Comparison of ENCODE assay signal across 9 mouse cellular contexts in genomic region chr5:118614116-118614515, GRCm38 (mm10). TPM values are rescaled to one million over a fixed set of nuclear protein-coding genes. Genes with fewer than 3 reads are reported as not detected.
DNase-seq lines count a peak whose midpoint lies in the region; ATAC-seq and TF ChIP-seq lines count a peak whose summit lies in the region.
"Had no signal": no experiment of that assay in that cellular context is flagged by ENCODE, and none has a peak within 500 bp of the region (broad histone marks: within the 10 kb centered on the region; RNA-seq: fewer than 3 reads in every experiment).

No protein-coding gene starts in this region.

- no peak overlapping the region for H3K4me2 ChIP-seq in liver, embryonic 12.5 days
- H3K4me2 ChIP-seq: embryonic facial prominence, embryonic 15.5 days had no signal

- TF ChIP-seq CTCF in MEL (IDR thresholded peaks at IDR 0.05 in 2 of 3, conservative IDR thresholded peaks at IDR 0.05 in 1 of 3; ENCODE audit: control insufficient read depth in 1 of 3, insufficient read depth in 1 of 3, low read depth in 2 of 3, low read length in 3 of 3, poor library complexity in 1 of 3, severe bottlenecking in 1 of 3), result no peak
- no peak; the same call in 1 of the 2 replicates for TF ChIP-seq CTCF in left cerebral cortex, adult 2 months (IDR thresholded peaks at IDR 0.05)

- no peaks in the 10 kb centered on the region for H3K27me3 ChIP-seq in MEL (ENCODE audit: control insufficient read depth in 1 of 2, insufficient read depth in 2 of 2, low read length in 2 of 2)
- H3K27me3 ChIP-seq in liver, embryonic 12.5 days (replicated peaks), result no peaks in the 10 kb centered on the region
- H3K27me3 ChIP-seq: embryonic facial prominence, embryonic 15.5 days had no signal

- WGBS in liver, embryonic 12.5 days (ENCODE audit: insufficient replicate concordance), result 42% methylated on average over 8 of the region's 8 CpGs

- ATAC-seq in liver, embryonic 12.5 days, result peak; percentile 54; the same call in 1 of the 2 replicates

- H3K4me3 ChIP-seq in MEL (ENCODE audit: control insufficient read depth in 1 of 2, insufficient read depth in 1 of 2, low read depth in 2 of 2, low read length in 2 of 2), result peak overlapping the region in 1 of 2 experiments; percentile 10; a peak in 1 of 4 replicates
- no peak overlapping the region for H3K4me3 ChIP-seq in liver, embryonic 12.5 days
- H3K4me3 ChIP-seq in left cerebral cortex, adult 2 months, result no peak overlapping the region
- H3K4me3 ChIP-seq: embryonic facial prominence, embryonic 15.5 days had no signal

- DNase-seq in heart, adult 11 months, result peak; percentile 94
- no peak for DNase-seq in heart, adult 8-10 months (ENCODE audit: low spot score)
- DNase-seq in MEL (ENCODE audit: low read depth, low spot score), result peak; percentile 68
- DNase-seq in cerebellum, postnatal 25 days, result peak; percentile 64 to 78
- DNase-seq in spleen, adult 18-20 months, result no peak
- no peak for DNase-seq in left cerebral cortex, adult 2 months (ENCODE audit: extremely low spot score in 1 of 2, low spot score in 2 of 2)
- DNase-seq in left cerebral cortex, postnatal 36 days (ENCODE audit: low spot score in 2 of 2), result no peak

- peaks cover 9 to 31% of the 10 kb centered on the region in 2 experiments for H3K4me1 ChIP-seq in MEL (ENCODE audit: control insufficient read depth in 1 of 2, insufficient read depth in 2 of 2, low read length in 2 of 2)
- peaks cover 65% of the 10 kb centered on the region for H3K4me1 ChIP-seq in liver, embryonic 12.5 days

- TF ChIP-seq EP300 in MEL (IDR thresholded peaks at IDR 0.05; ENCODE audit: low read depth in 1 of 2, low read length in 2 of 2), result peak in 1 of 2 experiments; percentile 52; a peak in 1 of 4 replicates

- no peak for TF ChIP-seq RAD21 in MEL (IDR thresholded peaks at IDR 0.05; ENCODE audit: low read depth, low read length)

- no peaks in the 10 kb centered on the region for H3K9me3 ChIP-seq in MEL (replicated peaks; ENCODE audit: insufficient read depth, low read length)
- H3K9me3 ChIP-seq in liver, embryonic 12.5 days (replicated peaks), result no peaks in the 10 kb centered on the region
- H3K9me3 ChIP-seq: embryonic facial prominence, embryonic 15.5 days had no signal

- H3K27ac ChIP-seq in MEL (ENCODE audit: control insufficient read depth, low read depth, low read length), result peak overlapping the region; percentile 75
- H3K27ac ChIP-seq in liver, embryonic 12.5 days, result 0 out of 2 replicates have a peak overlapping the region, but pooled peaks have one; percentile 2
- no peak overlapping the region for H3K27ac ChIP-seq in left cerebral cortex, adult 2 months
- H3K27ac ChIP-seq: embryonic facial prominence, embryonic 15.5 days had no signal

- H3K36me3 ChIP-seq in MEL (ENCODE audit: control insufficient read depth in 1 of 2, insufficient read depth in 2 of 2, low read length in 2 of 2), result peaks cover 0 to 31% of the 10 kb centered on the region in 2 experiments; a peak in 2 of 4 replicates
- peaks cover 12% of the 10 kb centered on the region for H3K36me3 ChIP-seq in liver, embryonic 12.5 days
- H3K36me3 ChIP-seq: embryonic facial prominence, embryonic 15.5 days had no signal

- intact Hi-C loops in left cerebral cortex, adult 2 months (cut with DNase I), result loop anchor here (5.0 kb wide), 2 partner anchors 43 to 93 kb away; no protein-coding TSS in a partner anchor
- intact Hi-C loops in left cerebral cortex, postnatal 36 days (cut with DNase I), result no loop called here

- H3K9ac ChIP-seq in MEL (ENCODE audit: control insufficient read depth, low read depth, low read length, poor library complexity, severe bottlenecking), result peak overlapping the region; percentile 21
- H3K9ac ChIP-seq in liver, embryonic 12.5 days, result no peak overlapping the region
- H3K9ac ChIP-seq: embryonic facial prominence, embryonic 15.5 days had no signal

- TF ChIP-seq POLR2A in MEL (IDR thresholded peaks at IDR 0.05; ENCODE audit: control insufficient read depth in 1 of 2, insufficient read depth in 1 of 2, low read depth in 1 of 2, low read length in 2 of 2, poor library complexity in 1 of 2), result no peak

- peaks cover 23% of the 10 kb centered on the region for H3K79me2 ChIP-seq in MEL (ENCODE audit: control insufficient read depth, insufficient read depth, low read length, poor library complexity)

TF ChIP-seq in MEL, 35 proteins besides CTCF, POLR2A, EP300 and RAD21:
- TF ChIP-seq SIN3A (IDR thresholded peaks at IDR 0.05; ENCODE audit: low read length), result peak; percentile 22
- no peak for TF ChIP-seq CHD2 (IDR thresholded peaks at IDR 0.05; ENCODE audit: low read length)
- TF ChIP-seq TAL1 (IDR thresholded peaks at IDR 0.05; ENCODE audit: low read length), result peak; percentile 67
- TF ChIP-seq POLR2AphosphoS2 (IDR thresholded peaks at IDR 0.05; ENCODE audit: low read length), result no peak
- TF ChIP-seq SMC3 (IDR thresholded peaks at IDR 0.05; ENCODE audit: low read depth, low read length), result no peak
- TF ChIP-seq MXI1 (IDR thresholded peaks at IDR 0.05; ENCODE audit: low read depth, low read length), result peak; percentile 70
- TF ChIP-seq MYB (IDR thresholded peaks at IDR 0.05; ENCODE audit: low read depth, low read length), result 0 out of 2 replicates have a peak, but pooled peaks have one; percentile 15
- TF ChIP-seq NRF1 (IDR thresholded peaks at IDR 0.05; ENCODE audit: insufficient read depth, low read depth, low read length, poor library complexity, severe bottlenecking), result no peak
- no peak for TF ChIP-seq TBP (IDR thresholded peaks at IDR 0.05; ENCODE audit: low read depth, low read length)
- TF ChIP-seq ETS1 (IDR thresholded peaks at IDR 0.05; ENCODE audit: low read depth, low read length), result no peak
- TF ChIP-seq ELF1 (IDR thresholded peaks at IDR 0.05; ENCODE audit: low read depth, low read length), result no peak
- no peak for TF ChIP-seq NELFE (IDR thresholded peaks at IDR 0.05; ENCODE audit: low read depth, low read length)
- TF ChIP-seq UBTF (IDR thresholded peaks at IDR 0.05; ENCODE audit: borderline replicate concordance, insufficient read depth, low read depth, low read length), result no peak
- no peak for TF ChIP-seq MEF2A (IDR thresholded peaks at IDR 0.05; ENCODE audit: extremely low read depth, insufficient replicate concordance, low read depth, low read length, poor library complexity, severe bottlenecking)
- no peak for TF ChIP-seq E2F4 (IDR thresholded peaks at IDR 0.05; ENCODE audit: borderline replicate concordance, low read depth, low read length)
- TF ChIP-seq USF2 (IDR thresholded peaks at IDR 0.05; ENCODE audit: borderline replicate concordance in 1 of 2, insufficient read depth in 1 of 2, low read depth in 1 of 2, low read length in 2 of 2), result peak in 1 of 2 experiments; percentile 38; a peak in 1 of 4 replicates
- TF ChIP-seq ZMIZ1 (IDR thresholded peaks at IDR 0.05; ENCODE audit: low read depth, low read length), result no peak
- TF ChIP-seq GABPA (IDR thresholded peaks at IDR 0.05; ENCODE audit: low read depth, low read length), result no peak
- TF ChIP-seq POLR2AphosphoS5 (IDR thresholded peaks at IDR 0.05; ENCODE audit: borderline replicate concordance, low read depth, low read length), result no peak
- TF ChIP-seq CHD1 (IDR thresholded peaks at IDR 0.05; ENCODE audit: low read depth, low read length), result no peak
- no peak for TF ChIP-seq ZC3H11A (IDR thresholded peaks at IDR 0.05; ENCODE audit: low read depth, low read length)
- TF ChIP-seq GATA1 (IDR thresholded peaks at IDR 0.05; ENCODE audit: low read depth, low read length), result peak; percentile 23; the same call in 1 of the 2 replicates
- TF ChIP-seq ZKSCAN1 (IDR thresholded peaks at IDR 0.05; ENCODE audit: low read depth, low read length), result no peak
- TF ChIP-seq KAT2A (conservative IDR thresholded peaks at IDR 0.05; ENCODE audit: low read depth, low read length), result no peak
- TF ChIP-seq HCFC1 (IDR thresholded peaks at IDR 0.05; ENCODE audit: low read depth, low read length), result no peak
- peak; percentile 83 for TF ChIP-seq MAX (IDR thresholded peaks at IDR 0.05; ENCODE audit: low read length)
- 0 out of 2 replicates have a peak, but pooled peaks have one; percentile 9 for TF ChIP-seq ZNF384 (IDR thresholded peaks at IDR 0.05; ENCODE audit: low read depth, low read length)
- no peak for TF ChIP-seq MYC (IDR thresholded peaks at IDR 0.05; ENCODE audit: low read depth, low read length)
- no peak; the same call in 1 of the 2 replicates for TF ChIP-seq TCF12 (IDR thresholded peaks at IDR 0.05; ENCODE audit: low read depth, low read length)
- TF ChIP-seq RCOR1 (IDR thresholded peaks at IDR 0.05; ENCODE audit: low read depth, low read length), result no peak; the same call in 1 of the 2 replicates
- TF ChIP-seq USF1 (IDR thresholded peaks at IDR 0.05; ENCODE audit: low read depth, low read length), result peak; percentile 88
- no peak for TF ChIP-seq MAFK (IDR thresholded peaks at IDR 0.05; ENCODE audit: borderline replicate concordance, low read depth, low read length)
- no peak for TF ChIP-seq JUND (IDR thresholded peaks at IDR 0.05; ENCODE audit: low read depth, low read length)
- no peak for TF ChIP-seq MAZ (IDR thresholded peaks at IDR 0.05; ENCODE audit: low read depth, low read length)
- peak; percentile 82 for TF ChIP-seq BHLHE40 (IDR thresholded peaks at IDR 0.05; ENCODE audit: borderline replicate concordance, low read depth, low read length)

RNA-seq across cellular contexts. Expression of gene Med13l, which starts 53.6 kb away (rescaled TPM):
- total RNA-seq in heart, adult 8-10 months (2022), result 10 to 100 TPM; 22.2 to 35.0 (median 32.5) TPM
- 13.4 and 13.8 TPM in 2 replicates for total RNA-seq in MEL (2012; rRNA removed)
- polyA plus RNA-seq in MEL (2012; ENCODE audit: insufficient read depth in 1 of 2, insufficient read length in 2 of 2, low read depth in 1 of 2, low replicate concordance in 2 of 2, missing spikeins in 1 of 2), result 10 to 100 TPM in 1 of 2 experiments, not detected in 1; 16.1 TPM
- polyA plus RNA-seq in liver, embryonic 12.5 days (2016; fragmentation: Nextera tagmentation; extraction: Ambion mirVana), result 13.0 and 13.8 TPM in 2 replicates
- 100 to 1,000 TPM; 118 to 123 TPM for total RNA-seq in left cerebral cortex, adult 2 months (2021)
- total RNA-seq in left cerebral cortex, postnatal 36 days (2021), result 100 to 1,000 TPM in 1 of 2 experiments, 10 to 100 TPM in 1; 92.1 to 129 TPM

Comparison
In these comparisons a context has a peak if more than half of its experiments do, and no peak if none do; other contexts are left out.
1. DNase-seq: peak in heart, adult 11 months (single experiment), MEL (single experiment) and cerebellum, postnatal 25 days (2 of 2); none in heart, adult 8-10 months (single experiment), spleen, adult 18-20 months (0 of 2), left cerebral cortex, adult 2 months (0 of 2) and left cerebral cortex, postnatal 36 days (0 of 2).